Mouse (Mus musculus) kidney, embryonic 15.5 days (tissue): Measurements from ENCODE around the gene Gm8764. TPM values are rescaled to one million over a fixed set of nuclear protein-coding genes. Genes with fewer than 3 reads are reported as not detected.
"Not testable (repeated sequence)": the region's sequence is repeated elsewhere in the genome, so short reads cannot be mapped to it uniquely, and the experiment has no call there.

ENCODE experiments used
- ATAC-seq: fragments of 200-750 bp; cut with Nextera tagmentation; replicated peaks from 2 replicates; pipeline ENCODE4 v1.8.0; 2017; ENCODE audit warnings: moderate TSS enrichment; ENCODE audit not compliant: low FRiP score
- H3K27ac ChIP-seq: fragments of 300-500 bp; sonication (generic); 2 replicates; pipeline ENCODE4 v1.5.1; 2015; ENCODE audit warnings: mild to moderate bottlenecking, inconsistent platforms
- H3K27me3 ChIP-seq: fragments of 300-500 bp; sonication (generic); 2 replicates; pipeline ENCODE4 v1.6.1; 2015; ENCODE audit warnings: inconsistent platforms
- H3K36me3 ChIP-seq: fragments of 300-500 bp; sonication (generic); 2 replicates; pipeline ENCODE4 v1.6.1; 2015; ENCODE audit warnings: inconsistent platforms
- H3K4me1 ChIP-seq: fragments of 300-500 bp; sonication (generic); 2 replicates; pipeline ENCODE4 v1.6.1; 2015; ENCODE audit warnings: inconsistent platforms
- H3K4me2 ChIP-seq: fragments of 300-500 bp; sonication (generic); 2 replicates; pipeline ENCODE4 v1.6.1; 2015; ENCODE audit warnings: moderate library complexity, mild to moderate bottlenecking, inconsistent platforms
- H3K4me3 ChIP-seq: fragments of 300-500 bp; sonication (generic); replicated peaks from 2 replicates; pipeline ENCODE4 v1.5.1; 2015; ENCODE audit warnings: mild to moderate bottlenecking, inconsistent platforms
- H3K9ac ChIP-seq: fragments of 300-500 bp; sonication (generic); 2 replicates; pipeline ENCODE4 v1.6.1; 2015; ENCODE audit warnings: mild to moderate bottlenecking, inconsistent platforms
- H3K9me3 ChIP-seq: fragments of 300-500 bp; sonication (generic); replicated peaks from 2 replicates; pipeline ENCODE4 v1.6.1; 2016; ENCODE audit warnings: inconsistent platforms
- WGBS: fragments of 180-500 bp; shearing (Covaris S2); methylation state at CpG from one replicate; pipeline ENCODE4 v1.1.7; 2015; ENCODE audit warnings: mixed read lengths; 5-methylcytosine and 5-hydroxymethylcytosine counted together
- polyA plus RNA-seq: library from polyadenylated mRNA; unstranded; fragments of >200 nt; fragmentation: Nextera tagmentation; extraction: Ambion mirVana; gene quantifications from 2 replicates; pipeline ENCODE4 v1.2.1, GENCODE M21; 2015

Gm8764 gene
- not detected in 2 replicates for polyA plus RNA-seq

GRCm38 (mm10) chr10:104159706-104160105, at the start of gene Gm8764:
Gm8764 (plus strand) TSS chr10:104160006.
- H3K4me2 ChIP-seq, H3K4me3 ChIP-seq, H3K9ac ChIP-seq, H3K36me3 ChIP-seq, H3K4me1 ChIP-seq, ATAC-seq, H3K27me3 ChIP-seq, H3K27ac ChIP-seq, H3K9me3 ChIP-seq: not testable (repeated sequence)
- no CpG with 5 or more reads among the region's 3 CpGs for WGBS

DNA sequence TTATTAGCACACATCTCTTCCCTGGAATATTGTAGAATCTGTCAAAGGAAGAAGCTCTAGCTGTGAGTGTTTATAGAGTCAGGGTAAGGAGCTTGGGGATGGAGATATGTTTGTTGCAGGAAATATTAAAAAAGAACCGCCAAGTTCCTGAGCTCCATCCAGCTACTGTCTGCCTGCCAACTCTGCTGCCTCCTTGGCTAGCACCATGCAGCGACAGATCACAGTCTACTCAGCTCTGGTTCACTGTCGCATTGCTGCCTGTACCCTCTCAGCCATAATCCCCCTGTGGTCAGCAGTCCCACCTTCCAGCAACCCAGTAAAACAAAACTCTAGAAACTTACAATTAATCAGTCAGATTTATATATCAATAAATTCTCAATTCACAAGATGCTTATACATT, 49.8 kb upstream of the Gm8764 start:
- Histone ChIP-seq H3K4me1 (no peaks in the 10 kb centered on the region), H3K4me2 (no peak overlapping the region), H3K4me3 (no peak overlapping the region), H3K27ac (no peak overlapping the region), H3K36me3 (no peaks in the 10 kb centered on the region), H3K27me3 (no peaks in the 10 kb centered on the region), H3K9ac (no peak overlapping the region), H3K9me3 (no peaks in the 10 kb centered on the region)
- no peak for ATAC-seq
- 74% methylated on average over 3 of the region's 3 CpGs for WGBS

- Histone ChIP-seq H3K9me3 (no peaks in the 10 kb centered on the region), H3K4me3 (no peak overlapping the region), H3K27ac (no peak overlapping the region), H3K4me1 (no peaks in the 10 kb centered on the region), H3K36me3 (no peaks in the 10 kb centered on the region), H3K4me2 (no peak overlapping the region), H3K9ac (no peak overlapping the region), H3K27me3 (no peaks in the 10 kb centered on the region)
- peak; percentile 77 for ATAC-seq
- WGBS, result 27% methylated on average over 2 of the region's 2 CpGs
These were observed 41.5 kb upstream of the Gm8764 start for GRCm38 (mm10) chr10:104118312-104118711.

GRCm38 (mm10) chr10:104142687-104143086, 17.1 kb upstream of the Gm8764 start, which contains the start of gene Gm21293:
Gm21293 (plus strand) TSS chr10:104142987.
- H3K27ac ChIP-seq, H3K9ac ChIP-seq, H3K4me2 ChIP-seq, ATAC-seq, H3K36me3 ChIP-seq, H3K27me3 ChIP-seq, H3K4me1 ChIP-seq, H3K9me3 ChIP-seq, H3K4me3 ChIP-seq: not testable (repeated sequence)
- no CpG with 5 or more reads among the region's 3 CpGs for WGBS

DNA sequence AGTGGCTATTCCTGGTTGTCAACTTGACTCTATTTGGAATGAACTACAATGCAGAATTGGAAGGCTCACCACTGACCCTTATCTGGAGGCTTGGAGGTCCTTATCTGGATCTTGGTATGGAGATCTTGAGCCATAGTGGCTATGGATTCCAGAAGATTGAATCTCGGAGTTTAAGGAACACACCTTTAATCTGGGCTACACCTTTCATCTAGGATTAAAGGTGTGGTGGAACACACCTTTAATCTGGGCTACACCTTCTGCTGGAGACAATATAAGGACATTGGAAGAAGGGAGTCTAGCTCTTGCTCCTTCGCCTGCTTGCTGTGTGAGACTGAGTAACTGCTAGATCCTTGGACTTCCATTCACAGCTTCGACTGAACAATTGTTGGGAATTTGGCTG, 8.6 kb upstream of the Gm8764 start, which contains the start of gene Gm6763:
Gm6763 (plus strand) TSS at position 301 of the 400 bp plus-strand sequence.
- H3K4me2 ChIP-seq, H3K27ac ChIP-seq, H3K9me3 ChIP-seq, H3K27me3 ChIP-seq, H3K4me3 ChIP-seq, H3K4me1 ChIP-seq, H3K36me3 ChIP-seq, ATAC-seq, H3K9ac ChIP-seq: not testable (repeated sequence)
- WGBS, result no CpG with 5 or more reads among the region's 3 CpGs

DNA sequence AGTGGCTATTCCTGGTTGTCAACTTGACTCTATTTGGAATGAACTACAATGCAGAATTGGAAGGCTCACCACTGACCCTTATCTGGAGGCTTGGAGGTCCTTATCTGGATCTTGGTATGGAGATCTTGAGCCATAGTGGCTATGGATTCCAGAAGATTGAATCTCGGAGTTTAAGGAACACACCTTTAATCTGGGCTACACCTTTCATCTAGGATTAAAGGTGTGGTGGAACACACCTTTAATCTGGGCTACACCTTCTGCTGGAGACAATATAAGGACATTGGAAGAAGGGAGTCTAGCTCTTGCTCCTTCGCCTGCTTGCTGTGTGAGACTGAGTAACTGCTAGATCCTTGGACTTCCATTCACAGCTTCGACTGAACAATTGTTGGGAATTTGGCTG, 8.4 kb downstream of the Gm8764 start, which contains the start of gene Gm21304:
Gm21304 (plus strand) TSS at position 301 of the 400 bp plus-strand sequence.
- H3K27me3 ChIP-seq, H3K4me2 ChIP-seq, H3K4me3 ChIP-seq, H3K27ac ChIP-seq, ATAC-seq, H3K9me3 ChIP-seq, H3K36me3 ChIP-seq, H3K4me1 ChIP-seq, H3K9ac ChIP-seq: not testable (repeated sequence)
- no CpG with 5 or more reads among the region's 3 CpGs for WGBS

- H3K36me3 ChIP-seq, H3K27me3 ChIP-seq, H3K9ac ChIP-seq, H3K9me3 ChIP-seq, H3K27ac ChIP-seq, H3K4me1 ChIP-seq, H3K4me2 ChIP-seq, ATAC-seq, H3K4me3 ChIP-seq: not testable (repeated sequence)
- WGBS, result no CpG with 5 or more reads among the region's 3 CpGs
These were observed 16.9 kb downstream of the Gm8764 start, which contains the start of gene Gm21312 for GRCm38 (mm10) chr10:104176724-104177123. Gm21312 (plus strand) TSS chr10:104177024.

GRCm38 (mm10) chr10:104185233-104185632, 25.4 kb downstream of the Gm8764 start, which contains the start of gene Gm20765:
Gm20765 (plus strand) TSS chr10:104185533.
- WGBS, result no CpG with 5 or more reads among the region's 3 CpGs
- not testable (repeated sequence) for H3K4me1 ChIP-seq, H3K27ac ChIP-seq, H3K4me2 ChIP-seq, H3K4me3 ChIP-seq, H3K9me3 ChIP-seq, H3K9ac ChIP-seq, H3K27me3 ChIP-seq, ATAC-seq, H3K36me3 ChIP-seq

- WGBS, result no CpG with 5 or more reads among the region's 3 CpGs
- ATAC-seq, H3K27me3 ChIP-seq, H3K9ac ChIP-seq, H3K4me1 ChIP-seq, H3K9me3 ChIP-seq, H3K27ac ChIP-seq, H3K4me2 ChIP-seq, H3K4me3 ChIP-seq, H3K36me3 ChIP-seq: not testable (repeated sequence)
These were observed 33.9 kb downstream of the Gm8764 start, which contains the start of gene Gm4340 for GRCm38 (mm10) chr10:104193742-104194141. Gm4340 (plus strand) TSS chr10:104194042.

- H3K4me1 ChIP-seq, result no peaks in the 10 kb centered on the region
- no peaks in the 10 kb centered on the region for H3K9me3 ChIP-seq
- H3K4me3 ChIP-seq, result no peak overlapping the region
- H3K9ac ChIP-seq, result no peak overlapping the region
- H3K27ac ChIP-seq, result no peak overlapping the region
- no peaks in the 10 kb centered on the region for H3K36me3 ChIP-seq
- ATAC-seq, result no peak
- H3K4me2 ChIP-seq, result no peak overlapping the region
- 86% methylated on average over 1 of the region's 1 CpGs for WGBS
- no peaks in the 10 kb centered on the region for H3K27me3 ChIP-seq
These were observed 49.8 kb downstream of the Gm8764 start for GRCm38 (mm10) chr10:104209655-104210054.

DNA sequence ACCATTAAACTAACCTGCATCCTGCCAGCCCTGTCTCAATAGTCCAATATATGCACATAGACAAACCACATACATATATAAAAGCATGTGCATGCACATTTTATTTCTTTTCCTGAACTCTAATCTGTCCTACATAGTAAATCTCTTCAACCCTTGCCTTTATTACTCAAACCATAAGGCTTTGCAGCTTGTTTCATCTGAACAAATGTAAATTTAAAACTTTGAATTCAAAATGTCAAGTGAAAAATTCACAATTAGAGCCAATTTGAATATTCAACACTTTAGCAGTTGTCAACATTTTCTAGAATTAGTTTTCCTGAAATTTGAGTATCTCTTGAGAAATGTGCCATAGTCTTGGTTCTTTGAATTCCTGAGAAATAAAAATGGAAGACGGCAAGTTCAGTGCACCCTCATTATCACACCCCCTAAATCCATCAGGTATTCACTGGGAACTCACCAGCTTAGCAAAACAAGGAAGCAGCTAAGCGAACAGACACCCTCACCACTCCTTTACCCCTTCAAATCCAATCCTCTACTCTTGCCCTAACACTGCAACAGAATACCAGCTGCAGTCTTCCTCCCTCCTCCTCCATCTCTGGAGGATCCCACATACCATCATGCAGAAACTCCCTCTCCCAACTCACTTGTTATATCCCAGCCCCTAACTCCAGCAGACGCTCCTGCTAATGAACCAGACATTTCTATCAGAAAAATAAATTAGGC, 50.6 kb downstream of the Gm8764 start:
- Histone ChIP-seq H3K4me1 (no peaks in the 10 kb centered on the region), H3K36me3 (no peaks in the 10 kb centered on the region), H3K4me2 (no peak overlapping the region), H3K9ac (no peak overlapping the region), H3K9me3 (no peaks in the 10 kb centered on the region), H3K27me3 (no peaks in the 10 kb centered on the region), H3K27ac (no peak overlapping the region), H3K4me3 (no peak overlapping the region)
- WGBS, result 53% methylated on average over 3 of the region's 3 CpGs
- no peak for ATAC-seq
